Mouse (Mus musculus): ENCODE measurements at regions not wholly inside any gene's neighbourhood (a gene's known extent, or its start where the extent isn't known, plus 50 kb on each side); places are given as distances from the start of the nearest gene placed in this dataset.

DNA sequence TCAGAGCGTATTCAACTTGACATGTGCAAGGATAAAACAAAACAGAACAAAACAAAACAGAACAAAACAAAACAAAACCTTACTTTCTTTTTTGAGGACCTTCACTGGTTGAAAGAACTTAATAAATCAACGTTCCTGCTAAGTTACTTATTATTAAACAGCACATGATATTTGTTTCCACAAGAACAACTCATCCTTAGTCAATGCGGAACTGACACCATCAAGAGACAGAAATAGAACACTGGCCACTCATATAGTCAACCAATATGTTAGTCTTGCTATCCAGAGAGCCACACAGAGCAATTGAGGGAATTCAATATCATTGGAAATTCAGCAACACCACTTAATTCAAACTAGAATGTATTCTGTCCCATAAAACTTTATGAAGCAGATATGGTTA lies 132.4 kb downstream of the Ifng start:
- TF ChIP-seq CTCF (IDR thresholded peaks at IDR 0.05; ENCODE audit: low read depth) (no peak), EP300 (optimal IDR thresholded peaks at IDR 0.05) (no peak)

Measured in stomach, postnatal 0 days (tissue).